Comparison of ENCODE assay signal across 16 mouse cellular contexts in genomic region chr13:44058277-44058676, GRCm38 (mm10).
"Had no signal": no experiment of that assay in that cellular context is flagged by ENCODE, and none has a peak within 500 bp of the region (broad histone marks: within the 10 kb centered on the region; RNA-seq: fewer than 3 reads in every experiment).

No protein-coding gene starts in this region.

- DNase-seq: kidney, postnatal 36 days; layer of hippocampus, adult 9-11 months; layer of hippocampus, postnatal 36 days; liver; liver, embryonic 13.5 days; liver, postnatal 0 days; lung, postnatal 14 days; thymus, postnatal 14 days had no signal

- H3K4me2 ChIP-seq: limb, embryonic 12.5 days; liver, embryonic 13.5 days; lung, embryonic 15.5 days; midbrain, embryonic 11.5 days; midbrain, embryonic 15.5 days; neural tube, embryonic 12.5 days had no signal

- H3K36me3 ChIP-seq: limb, embryonic 12.5 days; liver, embryonic 13.5 days; lung, embryonic 15.5 days; midbrain, embryonic 15.5 days; neural tube, embryonic 12.5 days had no signal

- H3K9me3 ChIP-seq: limb, embryonic 12.5 days; liver, embryonic 13.5 days; lung, embryonic 15.5 days; megakaryocyte, embryonic 14.5 days; midbrain, embryonic 15.5 days; neural tube, embryonic 12.5 days had no signal

- H3K27me3 ChIP-seq: limb, embryonic 12.5 days; liver, embryonic 13.5 days; lung, embryonic 15.5 days; megakaryocyte, embryonic 14.5 days; midbrain, embryonic 15.5 days; neural tube, embryonic 12.5 days had no signal

- ATAC-seq: liver, postnatal 0 days; midbrain, embryonic 15.5 days had no signal

- H3K4me3 ChIP-seq: limb, embryonic 12.5 days; liver, embryonic 13.5 days; lung, embryonic 15.5 days; megakaryocyte, embryonic 14.5 days; midbrain, embryonic 15.5 days; neural tube, embryonic 12.5 days had no signal

- H3K9ac ChIP-seq: limb, embryonic 12.5 days; liver, embryonic 13.5 days; liver, postnatal 0 days; lung, embryonic 15.5 days; midbrain, embryonic 15.5 days; neural tube, embryonic 12.5 days had no signal

- H3K27ac ChIP-seq: limb, embryonic 12.5 days; liver, embryonic 13.5 days; lung, embryonic 15.5 days; macrophage; midbrain, embryonic 15.5 days; neural tube, embryonic 12.5 days; stomach, postnatal 0 days had no signal
